Mouse (Mus musculus) limb, embryonic 11.5 days (tissue): ENCODE results near the gene Rab6b. TPM values are rescaled to one million over a fixed set of nuclear protein-coding genes. Genes with fewer than 3 reads are reported as not detected.

Experiments
- ATAC-seq: fragments of 200-750 bp; cut with Nextera tagmentation; 2 replicates; pipeline ENCODE4 v1.8.0; 2017; ENCODE audit warnings: low read depth; ENCODE audit not compliant: insufficient number of reproducible peaks, low FRiP score, low TSS enrichment
- DNase-seq: peaks from one replicate; pipeline ENCODE4 v3.0.0-alpha.2; 2015; ENCODE audit warnings: low spot score
- H3K27ac ChIP-seq: fragments of 300-500 bp; sonication (generic); replicated peaks from 2 replicates; pipeline ENCODE4 v1.5.1; 2014; ENCODE audit warnings: low read depth, mild to moderate bottlenecking, low read length
- H3K27me3 ChIP-seq: fragments of 300-500 bp; sonication (generic); 2 replicates; pipeline ENCODE4 v1.6.1; 2014; ENCODE audit warnings: mild to moderate bottlenecking, low read length, mixed read lengths; ENCODE audit not compliant: control insufficient read depth, insufficient read depth
- H3K36me3 ChIP-seq: fragments of 300-500 bp; sonication (generic); 2 replicates; pipeline ENCODE4 v1.6.1; 2014; ENCODE audit warnings: mild to moderate bottlenecking, low read length, moderate library complexity, mixed read lengths; ENCODE audit not compliant: control insufficient read depth, insufficient read depth
- H3K4me1 ChIP-seq: fragments of 300-500 bp; sonication (generic); 2 replicates; pipeline ENCODE4 v1.6.1; 2014; ENCODE audit warnings: low read length, mixed read lengths; ENCODE audit not compliant: control insufficient read depth, insufficient read depth
- H3K4me2 ChIP-seq: fragments of 300-500 bp; sonication (generic); 2 replicates; pipeline ENCODE4 v1.6.1; 2014; ENCODE audit warnings: low read depth, mild to moderate bottlenecking, moderate library complexity; ENCODE audit not compliant: severe bottlenecking
- H3K4me3 ChIP-seq: fragments of 300-500 bp; sonication (generic); 2 replicates; pipeline ENCODE4 v1.5.1; 2014; ENCODE audit warnings: low read depth, low read length
- H3K9ac ChIP-seq: fragments of 300-500 bp; sonication (generic); 2 replicates; pipeline ENCODE4 v1.6.1; 2014; ENCODE audit warnings: mild to moderate bottlenecking, low read length
- H3K9me3 ChIP-seq: fragments of 300-500 bp; sonication (generic); 2 replicates; pipeline ENCODE4 v1.6.1; 2016; ENCODE audit warnings: low read length; ENCODE audit not compliant: control insufficient read depth
- WGBS: fragments of 180-500 bp; shearing (Covaris S2); extraction: QIAGEN DNeasy Blood & Tissue Kit; methylation state at CpG from one replicate; pipeline ENCODE4 v1.1.7; 2014; 5-methylcytosine and 5-hydroxymethylcytosine counted together
- polyA plus RNA-seq: library from polyadenylated mRNA; unstranded; fragments of >200 nt; fragmentation: Nextera tagmentation; extraction: Ambion mirVana; gene quantifications from 2 replicates; pipeline ENCODE4 v1.2.1, GENCODE M21; 2014

Rab6b gene
- polyA plus RNA-seq, 1 experiment from 2014 or later: 1.9 TPM

DNA sequence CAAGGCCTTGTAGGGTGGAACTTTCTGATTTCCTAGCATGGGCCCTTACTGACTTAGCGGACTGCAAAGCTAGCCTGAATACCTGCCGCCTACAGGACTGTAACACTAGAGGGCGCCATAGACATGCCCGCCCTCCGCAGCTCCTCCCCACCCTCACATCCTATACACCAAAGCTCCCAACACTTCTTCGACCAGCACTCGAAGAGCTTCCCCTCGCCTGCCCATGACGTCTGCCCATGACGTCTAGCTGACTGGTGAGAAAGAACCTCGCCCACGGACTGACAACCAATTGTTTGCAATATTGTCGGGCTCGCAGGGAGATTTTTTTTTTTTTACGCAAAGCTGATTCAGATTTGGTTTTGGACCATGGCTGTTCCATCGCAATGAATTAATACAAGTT is 96.3 kb downstream of the Rab6b start:
- no peaks in the 10 kb centered on the region for H3K9me3 ChIP-seq
- WGBS: 9% methylated on average over 16 of the region's 16 CpGs
- H3K27me3 ChIP-seq: no peaks in the 10 kb centered on the region; the same call in 1 of the 2 replicates
- no peak overlapping the region for H3K9ac ChIP-seq
- no peak overlapping the region for H3K27ac ChIP-seq
- no peaks in the 10 kb centered on the region for H3K36me3 ChIP-seq
- DNase-seq (peak; percentile 79), ATAC-seq (peak; percentile 87)
- H3K4me2 ChIP-seq: peak overlapping the region; percentile 18; the same call in 1 of the 2 replicates
- H3K4me3 ChIP-seq: no peak overlapping the region
- H3K4me1 ChIP-seq: no peaks in the 10 kb centered on the region

DNA sequence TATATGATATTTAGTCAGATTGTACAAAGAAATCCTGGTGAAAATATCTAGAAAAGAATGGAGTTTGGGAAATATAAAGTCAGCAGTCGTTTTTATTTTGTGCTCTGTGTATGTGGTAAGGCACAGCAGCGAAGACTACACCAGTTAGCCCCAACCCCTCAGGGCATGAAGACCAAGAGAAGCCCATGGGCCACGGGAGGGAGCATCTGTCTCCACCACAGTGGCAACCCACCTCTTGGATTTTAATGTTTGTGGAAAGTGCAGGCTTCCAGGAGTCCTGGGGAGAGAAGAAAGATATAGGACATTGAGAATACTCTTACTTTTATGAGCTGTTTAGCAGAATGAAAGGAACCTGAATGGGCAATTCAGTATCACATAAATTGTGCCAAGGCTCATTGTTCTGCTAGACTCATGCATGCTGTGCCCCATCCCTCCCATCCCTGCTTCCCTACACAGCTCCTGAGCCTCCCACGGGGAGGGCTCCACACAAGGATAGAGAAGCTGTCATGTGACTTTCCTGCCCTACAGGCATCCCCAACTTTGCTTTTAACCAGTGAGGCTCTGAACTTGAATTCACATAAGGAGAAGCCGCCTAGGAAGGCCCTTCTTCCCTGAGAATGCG is 97.3 kb downstream of the Rab6b start:
- H3K27me3 ChIP-seq: no peaks in the 10 kb centered on the region; the same call in 1 of the 2 replicates
- 56% methylated on average over 6 of the region's 6 CpGs for WGBS
- H3K9ac ChIP-seq: no peak overlapping the region
- no peak overlapping the region for H3K4me3 ChIP-seq
- no peaks in the 10 kb centered on the region for H3K36me3 ChIP-seq
- ATAC-seq: no peak
- DNase-seq: no peak
- H3K9me3 ChIP-seq: no peaks in the 10 kb centered on the region
- no peak overlapping the region for H3K4me2 ChIP-seq
- no peak overlapping the region for H3K27ac ChIP-seq
- no peaks in the 10 kb centered on the region for H3K4me1 ChIP-seq

DNA sequence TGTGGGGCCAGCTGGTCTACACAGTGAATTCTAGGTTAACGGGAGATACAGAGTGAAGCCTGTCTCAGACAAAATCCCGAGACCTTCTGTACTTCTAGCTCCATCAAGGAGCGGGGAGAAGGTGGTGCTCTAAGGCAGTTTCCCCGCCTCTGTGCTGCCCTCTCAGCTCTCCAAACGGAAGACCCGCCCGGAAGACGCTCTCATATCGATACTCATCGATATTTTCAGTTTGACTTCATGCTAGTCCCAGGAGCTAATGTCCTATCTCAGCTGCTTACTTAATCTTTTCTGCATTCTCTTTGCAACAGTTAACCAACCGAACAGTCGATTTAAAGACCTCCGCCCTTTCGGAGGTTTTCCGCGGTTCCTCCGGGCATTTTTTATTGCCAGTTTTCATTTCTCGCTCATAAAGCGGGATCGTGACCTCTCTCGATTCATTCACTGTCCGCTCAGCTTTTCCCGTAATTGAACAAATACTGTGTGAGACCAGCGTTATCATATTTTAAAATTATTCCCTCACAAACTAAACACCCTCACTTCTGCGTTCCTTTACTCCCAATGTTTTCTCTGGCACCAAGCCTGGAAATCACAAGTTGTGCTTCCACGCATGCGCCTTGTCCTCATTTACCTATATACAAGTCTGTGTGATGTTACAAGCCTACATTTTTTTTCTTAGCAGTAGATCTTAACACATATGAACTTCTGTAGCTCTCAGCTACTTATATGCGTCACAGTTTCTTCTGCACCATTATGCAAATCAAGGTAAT is 101.2 kb downstream of the Rab6b start:
- ATAC-seq (no peak), DNase-seq (no peak)
- H3K9me3 ChIP-seq: no peaks in the 10 kb centered on the region
- H3K27me3 ChIP-seq: no peaks in the 10 kb centered on the region; the same call in 1 of the 2 replicates
- H3K9ac ChIP-seq: no peak overlapping the region
- no peaks in the 10 kb centered on the region for H3K4me1 ChIP-seq
- WGBS: 82% methylated on average over 28 of the region's 28 CpGs
- no peak overlapping the region for H3K4me2 ChIP-seq
- no peak overlapping the region for H3K27ac ChIP-seq
- H3K36me3 ChIP-seq: no peaks in the 10 kb centered on the region
- no peak overlapping the region for H3K4me3 ChIP-seq

DNA sequence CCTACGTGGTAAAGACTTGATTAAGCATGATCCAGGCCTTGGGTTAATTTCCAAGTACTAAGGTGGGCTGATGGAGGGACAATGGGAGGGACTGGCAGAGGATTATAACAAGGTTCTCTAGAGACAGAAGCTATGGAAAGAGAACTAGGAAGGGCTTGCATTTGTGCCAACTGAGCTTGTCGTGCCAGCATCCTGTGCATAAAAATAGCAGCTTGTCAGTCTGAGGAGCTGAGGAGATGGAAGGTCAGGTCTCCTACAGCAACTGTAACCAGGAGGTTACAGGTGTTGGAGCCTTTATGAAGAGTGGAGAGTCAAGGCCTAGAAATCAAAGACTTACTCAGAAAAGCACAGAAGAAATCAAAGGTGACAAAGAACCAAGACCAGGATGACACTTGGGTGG is 102.0 kb downstream of the Rab6b start:
- Histone ChIP-seq H3K27me3 (no peaks in the 10 kb centered on the region; the same call in 1 of the 2 replicates), H3K4me3 (no peak overlapping the region), H3K36me3 (no peaks in the 10 kb centered on the region), H3K4me1 (no peaks in the 10 kb centered on the region), H3K27ac (no peak overlapping the region), H3K9me3 (no peaks in the 10 kb centered on the region), H3K4me2 (no peak overlapping the region), H3K9ac (no peak overlapping the region)
- 70% methylated on average over 2 of the region's 2 CpGs for WGBS
- ATAC-seq (no peak), DNase-seq (no peak)

DNA sequence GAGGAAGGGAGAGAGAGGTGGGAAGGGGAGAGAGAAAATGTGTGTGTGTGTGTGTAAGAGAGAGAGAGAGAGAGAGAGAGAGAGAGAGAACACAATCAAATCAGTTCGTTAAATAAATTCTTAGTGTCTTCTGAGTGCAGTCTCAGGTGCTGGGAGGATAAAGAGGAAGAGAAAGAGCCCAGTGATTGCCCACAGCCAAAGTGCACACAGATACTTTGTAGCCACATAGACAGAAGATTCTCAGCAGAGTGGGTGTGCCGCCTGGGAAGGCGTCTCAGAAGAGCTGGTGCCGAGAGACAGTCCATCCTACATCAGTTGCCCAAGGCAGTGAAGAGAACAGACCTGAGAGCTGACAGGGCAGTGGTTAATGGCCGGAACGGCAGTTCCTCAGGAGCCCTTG is 102.7 kb downstream of the Rab6b start:
- no peak overlapping the region for H3K27ac ChIP-seq
- no peaks in the 10 kb centered on the region for H3K9me3 ChIP-seq
- WGBS: 78% methylated on average over 6 of the region's 6 CpGs
- no peaks in the 10 kb centered on the region for H3K4me1 ChIP-seq
- no peak for DNase-seq
- H3K27me3 ChIP-seq: no peaks in the 10 kb centered on the region; the same call in 1 of the 2 replicates
- no peak overlapping the region for H3K9ac ChIP-seq
- H3K4me3 ChIP-seq: no peak overlapping the region
- ATAC-seq: no peak
- no peaks in the 10 kb centered on the region for H3K36me3 ChIP-seq
- H3K4me2 ChIP-seq: no peak overlapping the region

DNA sequence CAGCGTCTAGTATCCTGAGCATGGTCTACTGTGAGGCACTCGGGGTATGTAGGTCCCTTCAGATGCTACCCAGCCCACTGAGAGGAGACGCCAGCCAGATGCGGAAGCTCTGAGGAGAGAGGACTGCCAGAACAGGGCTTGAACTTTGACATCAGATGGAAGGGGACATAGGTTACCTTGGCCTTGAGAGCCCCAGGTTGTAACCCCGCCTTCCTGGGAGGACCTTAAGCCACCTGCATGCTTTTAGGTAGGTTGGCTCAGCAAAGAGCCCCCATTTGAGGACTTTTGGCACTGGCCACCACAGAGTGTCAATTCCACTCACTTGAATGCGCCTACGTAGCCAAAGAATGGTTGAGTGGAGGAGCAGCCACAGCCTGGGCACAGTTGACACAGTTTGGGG is 113.1 kb downstream of the Rab6b start:
- ATAC-seq (no peak), DNase-seq (no peak)

DNA sequence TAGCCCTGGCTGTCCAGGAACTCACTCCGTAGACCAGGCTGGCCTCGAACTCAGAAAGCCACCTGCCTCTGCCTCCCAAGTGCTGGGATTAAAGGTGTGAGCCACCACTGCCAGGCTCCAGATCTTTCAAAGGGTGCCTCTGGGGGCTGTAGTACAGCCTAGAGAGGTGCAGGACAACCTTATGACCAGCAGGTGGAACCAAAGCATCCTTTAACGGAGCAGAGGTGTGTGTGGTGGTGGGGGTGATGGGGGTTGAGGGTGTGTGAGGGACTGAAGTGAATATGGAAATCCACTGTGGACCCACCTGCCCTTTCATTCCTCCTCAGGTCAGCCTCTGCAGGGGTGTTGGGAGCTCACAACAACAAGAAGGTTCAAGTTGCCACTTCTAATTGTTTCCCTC is 113.9 kb downstream of the Rab6b start:
- ATAC-seq: no peak
- Histone ChIP-seq H3K27me3 (no peaks in the 10 kb centered on the region), H3K4me2 (no peak overlapping the region), H3K36me3 (no peaks in the 10 kb centered on the region), H3K4me3 (no peak overlapping the region), H3K9me3 (no peaks in the 10 kb centered on the region; the same call in 1 of the 2 replicates), H3K4me1 (no peaks in the 10 kb centered on the region), H3K9ac (no peak overlapping the region), H3K27ac (no peak overlapping the region)
- DNase-seq: no peak
- 63% methylated on average over 3 of the region's 3 CpGs for WGBS

More for the DNA sequence above, 113.1 kb downstream of the Rab6b start:
- Histone ChIP-seq H3K9me3 (no peaks in the 10 kb centered on the region; the same call in 1 of the 2 replicates), H3K4me3 (no peak overlapping the region), H3K27me3 (no peaks in the 10 kb centered on the region), H3K4me2 (no peak overlapping the region), H3K4me1 (no peaks in the 10 kb centered on the region), H3K27ac (no peak overlapping the region), H3K36me3 (no peaks in the 10 kb centered on the region), H3K9ac (no peak overlapping the region)
- 88% methylated on average over 7 of the region's 7 CpGs for WGBS

DNA sequence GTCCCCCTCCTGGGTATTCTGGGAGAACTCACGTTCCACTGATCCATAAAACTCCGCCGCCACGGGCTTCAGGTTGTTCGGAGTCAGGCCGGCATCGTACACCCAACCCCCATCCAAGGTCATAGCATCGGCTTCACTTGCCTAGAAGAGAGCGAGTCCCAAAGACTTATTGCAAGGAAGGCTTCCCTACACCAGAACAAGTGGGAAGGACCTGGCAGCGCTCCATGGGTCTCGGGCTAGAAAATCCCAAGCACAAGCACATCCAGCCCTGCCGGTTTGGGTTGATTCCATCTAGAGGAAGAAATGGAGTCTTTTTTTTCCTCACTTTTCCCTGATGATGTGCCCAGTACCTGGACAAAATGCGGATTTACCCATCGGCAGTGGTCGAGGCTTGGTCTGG is 115.2 kb downstream of the Rab6b start:
- H3K27ac ChIP-seq: no peak overlapping the region

More for the DNA sequence above, 115.2 kb downstream of the Rab6b start:
- ATAC-seq (no peak), DNase-seq (no peak)
- WGBS: 95% methylated on average over 15 of the region's 15 CpGs
- no peaks in the 10 kb centered on the region for H3K27me3 ChIP-seq
- H3K9ac ChIP-seq: no peak overlapping the region
- no peaks in the 10 kb centered on the region; the same call in 1 of the 2 replicates for H3K9me3 ChIP-seq
- H3K36me3 ChIP-seq: no peaks in the 10 kb centered on the region
- no peaks in the 10 kb centered on the region for H3K4me1 ChIP-seq
- H3K4me2 ChIP-seq: no peak overlapping the region
- no peak overlapping the region for H3K4me3 ChIP-seq
